Mouse (Mus musculus) myocyte (in vitro differentiated cells): ENCODE measurements at regions not wholly inside any gene's neighbourhood (a gene's known extent, or its start where the extent isn't known, plus 50 kb on each side); places are given as distances from the start of the nearest gene placed in this dataset.

Source experiments
- E2F4 ChIP-seq: IDR thresholded peaks from one replicate; pipeline ENCODE4 v1.6.1; 2011; ENCODE audit warnings: mild to moderate bottlenecking, control low read depth, moderate library complexity; ENCODE audit not compliant: insufficient read depth
- MAX ChIP-seq: IDR thresholded peaks from one replicate; pipeline ENCODE4 v1.6.1; 2011; ENCODE audit warnings: low read depth, mild to moderate bottlenecking, control low read depth
- MYOD1 ChIP-seq, 3 experiments: IDR thresholded peaks; one replicate each; pipeline ENCODE4 v1.6.1; 2011; ENCODE audit warnings: control low read depth in 2 of 3, low read depth in 2 of 3, mild to moderate bottlenecking in 2 of 3, moderate library complexity in 1 of 3; ENCODE audit not compliant: insufficient read length in 2 of 3, control insufficient read depth in 1 of 3
- POLR2A ChIP-seq: IDR thresholded peaks from one replicate; pipeline ENCODE4 v1.6.1; 2011; ENCODE audit warnings: low read depth, mild to moderate bottlenecking, control low read depth, moderate library complexity; ENCODE audit not compliant: insufficient read length
- POLR2AphosphoS2 ChIP-seq: IDR thresholded peaks from one replicate; pipeline ENCODE4 v1.6.1; 2011; ENCODE audit warnings: low read depth, control low read depth; ENCODE audit not compliant: insufficient read length
- TCF12 ChIP-seq: IDR thresholded peaks from one replicate; pipeline ENCODE4 v1.6.1; 2011; ENCODE audit warnings: mild to moderate bottlenecking, control low read depth; ENCODE audit not compliant: poor library complexity, insufficient read depth, severe bottlenecking
- TCF3 ChIP-seq: IDR thresholded peaks from one replicate; pipeline ENCODE4 v1.6.1; 2011; ENCODE audit warnings: low read depth, control low read depth; ENCODE audit not compliant: insufficient read length
- USF1 ChIP-seq: IDR thresholded peaks from one replicate; pipeline ENCODE4 v1.6.1; 2011; ENCODE audit warnings: low read depth, mild to moderate bottlenecking, control low read depth, moderate library complexity

GRCm38 (mm10) chr1:157872775-157873174 is 366.2 kb downstream of the Sec16b start:
- TF ChIP-seq POLR2A (no peak), POLR2AphosphoS2 (no peak), TCF12 (no peak), MAX (no peak), USF1 (no peak), TCF3 (no peak), MYOD1 (IDR thresholded peaks at IDR 0.05; ENCODE audit: control insufficient read depth in 1 of 3, insufficient read length in 2 of 3, low read depth in 2 of 3) (no peak), E2F4 (no peak)
